Mouse (Mus musculus) kidney, adult 2 months (tissue): ENCODE results near the gene Slc16a14.

Experiments
- CTCF ChIP-seq: fragments of 200-500 bp; conservative IDR thresholded peaks from 2 replicates; pipeline ENCODE4 v1.5.1; 2011; ENCODE audit warnings: low read depth, mild to moderate bottlenecking, control low read depth, low read length, moderate library complexity, mixed read lengths; ENCODE audit not compliant: insufficient read depth, insufficient read length
- POLR2A ChIP-seq: fragments of 200-500 bp; IDR thresholded peaks from one replicate; pipeline ENCODE4 v1.6.1; 2011; ENCODE audit warnings: low read depth, low read length, control low read depth

DNA sequence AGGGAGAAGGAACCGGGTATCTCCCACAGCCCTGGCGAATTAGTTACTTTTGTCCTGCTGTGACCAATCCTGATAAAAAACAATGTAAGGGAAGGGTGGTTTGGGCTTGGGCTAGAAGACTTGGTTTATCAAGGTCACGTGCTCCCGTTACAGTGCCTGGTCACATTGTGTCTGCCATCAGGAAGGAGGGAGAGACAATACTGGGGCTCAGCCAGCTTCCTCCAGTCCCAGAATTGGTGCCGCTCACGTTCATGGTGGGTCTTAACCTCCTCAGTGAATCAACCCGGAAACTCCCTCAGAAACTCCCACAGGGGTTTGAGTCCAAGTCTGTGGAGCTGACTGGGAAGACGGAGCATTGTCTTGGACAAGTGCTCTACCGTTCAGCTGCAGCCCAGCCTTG, 9.3 kb downstream of the Slc16a14 start:
- TF ChIP-seq POLR2A = no peak
- TF ChIP-seq CTCF = no peak
